Mouse (Mus musculus): ENCODE measurements around the gene Togaram2. TPM values are rescaled to one million over a fixed set of nuclear protein-coding genes. Genes with fewer than 3 reads are reported as not detected.

Gene Togaram2
- total RNA-seq, 2 experiments from 2014 or later: not detected

- ATAC-seq (replicated peaks; ENCODE audit: low FRiP score, poor library complexity, severe bottlenecking): no peak
Measured at GRCm38 (mm10) chr17:71674886-71675285, 1.8 kb downstream of the Togaram2 start.

- ATAC-seq (replicated peaks; ENCODE audit: low FRiP score, poor library complexity, severe bottlenecking): no peak
Measured at GRCm38 (mm10) chr17:71681666-71682065, 8.6 kb downstream of the Togaram2 start.

- ATAC-seq (replicated peaks; ENCODE audit: low FRiP score, poor library complexity, severe bottlenecking): no peak
Measured at GRCm38 (mm10) chr17:71682379-71682778, 9.3 kb downstream of the Togaram2 start.

- ATAC-seq (replicated peaks; ENCODE audit: low FRiP score, poor library complexity, severe bottlenecking): no peak
Measured at GRCm38 (mm10) chr17:71683281-71683680, 10.2 kb downstream of the Togaram2 start.

- no peak for ATAC-seq (replicated peaks; ENCODE audit: low FRiP score, poor library complexity, severe bottlenecking)
Measured at GRCm38 (mm10) chr17:71684103-71684608, 11.1 kb downstream of the Togaram2 start.

- ATAC-seq (replicated peaks; ENCODE audit: low FRiP score, poor library complexity, severe bottlenecking): no peak
Measured at GRCm38 (mm10) chr17:71687436-71687835, 14.4 kb downstream of the Togaram2 start.

GRCm38 (mm10) chr17:71689903-71690302 is 16.8 kb downstream of the Togaram2 start:
- no peak for ATAC-seq (replicated peaks; ENCODE audit: low FRiP score, poor library complexity, severe bottlenecking)

GRCm38 (mm10) chr17:71691361-71691875 is 18.4 kb downstream of the Togaram2 start:
- no peak for ATAC-seq (replicated peaks; ENCODE audit: low FRiP score, poor library complexity, severe bottlenecking)

GRCm38 (mm10) chr17:71693313-71693712 is 20.3 kb downstream of the Togaram2 start:
- no peak for ATAC-seq (replicated peaks; ENCODE audit: low FRiP score, poor library complexity, severe bottlenecking)

GRCm38 (mm10) chr17:71693780-71694179 is 20.7 kb downstream of the Togaram2 start:
- ATAC-seq (replicated peaks; ENCODE audit: low FRiP score, poor library complexity, severe bottlenecking): no peak

GRCm38 (mm10) chr17:71695151-71695550 is 22.1 kb downstream of the Togaram2 start:
- ATAC-seq (replicated peaks; ENCODE audit: low FRiP score, poor library complexity, severe bottlenecking): no peak

GRCm38 (mm10) chr17:71695716-71696315 is 22.8 kb downstream of the Togaram2 start:
- no peak for ATAC-seq (replicated peaks; ENCODE audit: low FRiP score, poor library complexity, severe bottlenecking)

GRCm38 (mm10) chr17:71696396-71696795 is 23.3 kb downstream of the Togaram2 start:
- no peak for ATAC-seq (replicated peaks; ENCODE audit: low FRiP score, poor library complexity, severe bottlenecking)

- ATAC-seq (replicated peaks; ENCODE audit: low FRiP score, poor library complexity, severe bottlenecking): no peak
Measured at GRCm38 (mm10) chr17:71697896-71698618, 25.0 kb downstream of the Togaram2 start.

GRCm38 (mm10) chr17:71698619-71698956 is 25.5 kb downstream of the Togaram2 start:
- no peak for ATAC-seq (replicated peaks; ENCODE audit: low FRiP score, poor library complexity, severe bottlenecking)

GRCm38 (mm10) chr17:71705113-71705512 is 32.1 kb downstream of the Togaram2 start:
- no peak for ATAC-seq (replicated peaks; ENCODE audit: low FRiP score, poor library complexity, severe bottlenecking)

- no peak for ATAC-seq (replicated peaks; ENCODE audit: low FRiP score, poor library complexity, severe bottlenecking)
Measured at GRCm38 (mm10) chr17:71705550-71706480, 32.8 kb downstream of the Togaram2 start.

- no peak for ATAC-seq (replicated peaks; ENCODE audit: low FRiP score, poor library complexity, severe bottlenecking)
Measured at GRCm38 (mm10) chr17:71707715-71708114, 34.7 kb downstream of the Togaram2 start.

GRCm38 (mm10) chr17:71712279-71712678 is 39.2 kb downstream of the Togaram2 start:
- no peak for ATAC-seq (replicated peaks; ENCODE audit: low FRiP score, poor library complexity, severe bottlenecking)

- no peak for ATAC-seq (replicated peaks; ENCODE audit: low FRiP score, poor library complexity, severe bottlenecking)
Measured at GRCm38 (mm10) chr17:71715034-71715433, 42.0 kb downstream of the Togaram2 start.

All from erythroblast, adult 5-6 weeks (primary cell).